Mouse (Mus musculus): Measurements from ENCODE around the gene Agrp.

DNA sequence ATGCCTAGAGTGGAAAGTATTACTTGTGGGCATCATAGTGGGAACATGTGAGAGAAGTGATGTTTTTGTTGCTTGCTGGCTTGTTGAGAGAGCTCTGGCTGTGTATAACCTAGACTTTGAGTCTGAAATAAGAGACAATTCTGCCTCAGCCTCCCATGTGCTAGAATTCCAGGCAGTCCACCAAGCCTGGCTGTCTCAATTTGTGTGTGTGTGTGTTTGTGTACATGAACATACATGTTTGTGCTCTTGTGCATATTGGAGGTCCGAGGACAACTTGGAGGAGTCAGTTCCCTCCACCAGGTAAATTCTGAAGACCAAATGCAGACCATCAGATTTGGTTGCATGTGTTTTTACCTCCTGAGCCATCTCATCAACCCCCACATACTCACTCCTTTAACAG, 8.0 kb upstream of the Agrp start:
- TF ChIP-seq CTCF (IDR thresholded peaks at IDR 0.05; ENCODE audit: low read depth, low read length) (no peak), POLR2A (IDR thresholded peaks at IDR 0.05; ENCODE audit: insufficient read depth, low read length) (no peak)
